ENCODE assay signal across 27 mouse cellular contexts in genomic region chr11:96979329-96979728, GRCm38 (mm10). TPM values are rescaled to one million over a fixed set of nuclear protein-coding genes. Genes with fewer than 3 reads are reported as not detected.
DNase-seq lines count a peak whose midpoint lies in the region; ATAC-seq and TF ChIP-seq lines count a peak whose summit lies in the region.
"Had no signal": no experiment of that assay in that cellular context is flagged by ENCODE, and none has a peak within 500 bp of the region (broad histone marks: within the 10 kb centered on the region; RNA-seq: fewer than 3 reads in every experiment).

No protein-coding gene starts in this region.

- no peak for TF ChIP-seq EP300 in liver, embryonic 14.5 days (IDR thresholded peaks at IDR 0.05; ENCODE audit: low read depth)
- TF ChIP-seq EP300 in stomach, postnatal 0 days (optimal IDR thresholded peaks at IDR 0.05): no peak

- no peak overlapping the region for H3K27ac ChIP-seq in testis, adult 2 months (ENCODE audit: control insufficient read depth, insufficient read depth, low read depth, low read length)
- no peak overlapping the region for H3K27ac ChIP-seq in liver, embryonic 14.5 days
- peak overlapping the region; percentile 65 for H3K27ac ChIP-seq in stomach, postnatal 0 days (replicated peaks)
- H3K27ac ChIP-seq: hindbrain, embryonic 12.5 days; limb, embryonic 15.5 days; lung, embryonic 15.5 days had no signal

- peak overlapping the region; percentile 48 for H3K4me3 ChIP-seq in testis, adult 2 months (ENCODE audit: control insufficient read depth, low read depth, low read length)
- H3K4me3 ChIP-seq in liver, embryonic 14.5 days (ENCODE audit: insufficient read depth in 1 of 2, low read depth in 2 of 2, low read length in 2 of 2): no peak overlapping the region
- no peak overlapping the region for H3K4me3 ChIP-seq in stomach, postnatal 0 days (ENCODE audit: low read depth, low read length)

- ATAC-seq in liver, embryonic 14.5 days (ENCODE audit: insufficient read depth): no peak
- no peak for ATAC-seq in stomach, postnatal 0 days (ENCODE audit: low FRiP score, low TSS enrichment)
- ATAC-seq: activated CD4-positive, CD25-positive, alpha-beta regulatory T cell, adult 4 months; forebrain, embryonic 16.5 days; intestine, embryonic 16.5 days; midbrain, embryonic 15.5 days; Patski had no signal

- no peaks in the 10 kb centered on the region for H3K9me3 ChIP-seq in liver, embryonic 14.5 days (ENCODE audit: control insufficient read depth, low read length)
- H3K9me3 ChIP-seq in stomach, postnatal 0 days (ENCODE audit: control insufficient read depth, low read length): no peaks in the 10 kb centered on the region
- H3K9me3 ChIP-seq: hindbrain, embryonic 12.5 days; limb, embryonic 10.5 days; limb, embryonic 15.5 days; lung, embryonic 15.5 days; midbrain, embryonic 10.5 days; midbrain, embryonic 15.5 days had no signal

- no peak overlapping the region; the same call in 1 of the 2 replicates for H3K9ac ChIP-seq in liver, embryonic 14.5 days (replicated peaks)
- H3K9ac ChIP-seq in stomach, postnatal 0 days (ENCODE audit: low read length): no peak overlapping the region
- H3K9ac ChIP-seq: limb, embryonic 15.5 days; lung, embryonic 15.5 days had no signal

- 74% methylated on average over 7 of the region's 7 CpGs for WGBS in liver, embryonic 14.5 days (ENCODE audit: insufficient replicate concordance)
- WGBS in stomach, postnatal 0 days: 68% methylated on average over 7 of the region's 7 CpGs

- peaks cover 38% of the 10 kb centered on the region for H3K4me1 ChIP-seq in testis, adult 2 months (ENCODE audit: control insufficient read depth, insufficient read depth, low read length)
- H3K4me1 ChIP-seq in liver, embryonic 14.5 days (replicated peaks; ENCODE audit: control insufficient read depth in 2 of 2, insufficient read depth in 2 of 2, low read length in 1 of 2): peaks cover 27 to 31% of the 10 kb centered on the region in 2 experiments
- H3K4me1 ChIP-seq in stomach, postnatal 0 days (replicated peaks; ENCODE audit: control insufficient read depth, insufficient read depth): peaks cover 8% of the 10 kb centered on the region

- TF ChIP-seq POLR2A in testis, adult 2 months (IDR thresholded peaks at IDR 0.05; ENCODE audit: control insufficient read depth, low read depth, low read length): no peak

- TF ChIP-seq CTCF in testis, adult 2 months (IDR thresholded peaks at IDR 0.05; ENCODE audit: control insufficient read depth, insufficient read depth, insufficient replicate concordance, low read depth, low read length): no peak
- no peak for TF ChIP-seq CTCF in liver, embryonic 14.5 days (IDR thresholded peaks at IDR 0.05; ENCODE audit: low read depth)
- TF ChIP-seq CTCF in stomach, postnatal 0 days (IDR thresholded peaks at IDR 0.05; ENCODE audit: low read depth): no peak

- H3K4me2 ChIP-seq in liver, embryonic 14.5 days (ENCODE audit: low read depth): peak overlapping the region; percentile 100
- no peak overlapping the region for H3K4me2 ChIP-seq in stomach, postnatal 0 days (replicated peaks; ENCODE audit: low read depth)
- H3K4me2 ChIP-seq: limb, embryonic 15.5 days had no signal

- no peaks in the 10 kb centered on the region for H3K36me3 ChIP-seq in testis, adult 2 months (ENCODE audit: control insufficient read depth, insufficient read depth, low read length)
- H3K36me3 ChIP-seq in liver, embryonic 14.5 days (replicated peaks; ENCODE audit: control insufficient read depth, insufficient read depth, low read depth): 0 out of 2 replicates have a peak, but pooled peaks cover 4% of the 10 kb centered on the region
- H3K36me3 ChIP-seq in stomach, postnatal 0 days (ENCODE audit: control insufficient read depth, insufficient read depth, low read length): no peaks in the 10 kb centered on the region
- H3K36me3 ChIP-seq: hindbrain, embryonic 12.5 days; limb, embryonic 10.5 days; limb, embryonic 15.5 days; lung, embryonic 15.5 days; midbrain, embryonic 10.5 days; midbrain, embryonic 15.5 days had no signal

- DNase-seq in cerebellum, adult 9-10 months: peak; percentile 50
- DNase-seq in cerebellum, postnatal 10 days: no peak
- no peak for DNase-seq in testis, postnatal 10 days (ENCODE audit: low spot score)
- DNase-seq in liver, embryonic 14.5 days (ENCODE audit: low read depth in 3 of 3, low spot score in 3 of 3): no peak
- DNase-seq in stomach, postnatal 0 days (ENCODE audit: low spot score): no peak
- no peak for DNase-seq in adipocyte (ENCODE audit: low spot score)
- no peak for DNase-seq in embryo, embryonic 9.5 days (ENCODE audit: extremely low spot score)
- DNase-seq: adrenal gland, adult 8-10 months; cerebellum, adult 2 months; heart, postnatal 36 days; kidney, adult 9 months; kidney, postnatal 10 days; right cerebral cortex, adult 18-20 months; spleen, adult 18-20 months had no signal

- no peaks in the 10 kb centered on the region for H3K27me3 ChIP-seq in testis, adult 2 months (ENCODE audit: control insufficient read depth, insufficient read depth, low read length)
- no peaks in the 10 kb centered on the region; the same call in 1 of the 2 replicates for H3K27me3 ChIP-seq in liver, embryonic 14.5 days (ENCODE audit: control insufficient read depth, insufficient read depth, low read length)
- H3K27me3 ChIP-seq in stomach, postnatal 0 days (ENCODE audit: control insufficient read depth, insufficient read depth, low read length): no peaks in the 10 kb centered on the region
- H3K27me3 ChIP-seq: midbrain, embryonic 15.5 days; Patski had no signal

RNA-seq across cellular contexts. Expression of gene Sp2, which starts 3.4 kb away (rescaled TPM):
- polyA plus RNA-seq in testis, adult 2 months (2012; rRNA removed): 16.4 and 17.9 TPM in 2 replicates
- polyA plus RNA-seq in liver, embryonic 14.5 days (2012; rRNA removed): 7.7 and 8.0 TPM in 2 replicates
- 13.7 and 17.1 TPM in 2 replicates for polyA plus RNA-seq in liver, embryonic 14.5 days (2014; fragmentation: Nextera tagmentation; extraction: Ambion mirVana)
- 5.8 and 7.1 TPM in 2 replicates for polyA plus RNA-seq in stomach, postnatal 0 days (2015; fragmentation: Nextera tagmentation; extraction: Ambion mirVana)

RNA-seq across cellular contexts. Expression of gene Sp6, which starts 33.9 kb away (rescaled TPM):
- 0.22 and 0.32 TPM in 2 replicates for polyA plus RNA-seq in testis, adult 2 months (2012; rRNA removed)
- polyA plus RNA-seq in liver, embryonic 14.5 days (2012; rRNA removed): 0.02 and 0.06 TPM in 2 replicates
- polyA plus RNA-seq in liver, embryonic 14.5 days (2014; fragmentation: Nextera tagmentation; extraction: Ambion mirVana): not detected in 2 replicates
- 21.2 and 22.0 TPM in 2 replicates for polyA plus RNA-seq in stomach, postnatal 0 days (2015; fragmentation: Nextera tagmentation; extraction: Ambion mirVana)
- polyA plus RNA-seq: activated CD4-positive, CD25-positive, alpha-beta regulatory T cell, adult 4 months; erythroblast, embryonic 14.5 days; forebrain, embryonic 11.5 days; intestine, embryonic 16.5 days; midbrain, embryonic 15.5 days had no signal

RNA-seq across cellular contexts. Expression of gene Pnpo, which starts 35.5 kb away (rescaled TPM):
- 3.8 and 5.4 TPM in 2 replicates for polyA plus RNA-seq in testis, adult 2 months (2012; rRNA removed)
- 315 and 355 TPM in 2 replicates for polyA plus RNA-seq in liver, embryonic 14.5 days (2012; rRNA removed)
- polyA plus RNA-seq in liver, embryonic 14.5 days (2014; fragmentation: Nextera tagmentation; extraction: Ambion mirVana): 564 and 592 TPM in 2 replicates
- polyA plus RNA-seq in stomach, postnatal 0 days (2015; fragmentation: Nextera tagmentation; extraction: Ambion mirVana): 56.7 and 57.1 TPM in 2 replicates

RNA-seq across cellular contexts. Expression of gene Scrn2, which starts 50.4 kb away (rescaled TPM):
- 8.9 and 9.4 TPM in 2 replicates for polyA plus RNA-seq in testis, adult 2 months (2012; rRNA removed)
- polyA plus RNA-seq in liver, embryonic 14.5 days (2012; rRNA removed): 5.7 and 5.9 TPM in 2 replicates
- polyA plus RNA-seq in liver, embryonic 14.5 days (2014; fragmentation: Nextera tagmentation; extraction: Ambion mirVana): 5.8 and 6.3 TPM in 2 replicates
- polyA plus RNA-seq in stomach, postnatal 0 days (2015; fragmentation: Nextera tagmentation; extraction: Ambion mirVana): 11.8 and 12.5 TPM in 2 replicates

RNA-seq across cellular contexts. Expression of gene Prr15l, which starts 51.4 kb away (rescaled TPM):
- polyA plus RNA-seq in testis, adult 2 months (2012; rRNA removed): 2.1 and 4.0 TPM in 2 replicates
- polyA plus RNA-seq in liver, embryonic 14.5 days (2012; rRNA removed): 2.8 and 3.3 TPM in 2 replicates
- polyA plus RNA-seq in liver, embryonic 14.5 days (2014; fragmentation: Nextera tagmentation; extraction: Ambion mirVana): 4.9 and 8.5 TPM in 2 replicates
- 112 and 116 TPM in 2 replicates for polyA plus RNA-seq in stomach, postnatal 0 days (2015; fragmentation: Nextera tagmentation; extraction: Ambion mirVana)
- polyA plus RNA-seq: cerebellum, adult 2 months had no signal

Comparison
In these comparisons a context has a peak if more than half of its experiments do, and no peak if none do; other contexts are left out.
1. RNA of gene Sp6, which starts 33.9 kb away (polyA plus RNA-seq): 21.2 to 22.0 TPM in stomach, postnatal 0 days; 0.22 to 0.32 TPM in testis, adult 2 months and 0.02 to 0.06 TPM in liver, embryonic 14.5 days; every median in the first group is over 10 times any median in the second.